Mouse (Mus musculus): Measurements from ENCODE around the gene 1810065E05Rik.

DNA sequence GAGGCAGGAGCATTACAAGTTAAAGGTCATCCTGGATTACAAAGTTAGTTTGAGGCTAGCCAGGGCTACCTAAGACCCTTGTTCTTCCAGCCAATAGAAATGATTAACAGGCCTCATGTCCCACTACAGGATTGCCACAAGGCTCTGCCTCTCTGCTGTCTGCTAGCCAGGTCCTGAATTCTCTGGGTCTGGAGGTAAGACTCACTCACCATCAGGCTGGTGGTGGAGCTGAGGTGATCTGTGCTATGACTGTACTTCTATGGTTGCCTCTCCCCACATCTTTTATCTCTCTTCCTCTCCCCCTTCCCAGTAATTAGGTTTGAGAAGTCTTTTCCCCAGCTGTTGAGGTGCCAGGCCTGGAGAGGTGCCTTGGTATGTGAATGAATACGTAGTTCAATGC, 41.4 kb upstream of the 1810065E05Rik start:
- no peak for TF ChIP-seq POLR2A (IDR thresholded peaks at IDR 0.05; ENCODE audit: low read depth, low read length)
- no peak for TF ChIP-seq CTCF (IDR thresholded peaks at IDR 0.05; ENCODE audit: extremely low read depth, insufficient read length, insufficient replicate concordance, low read depth, low read length)
